Mouse (Mus musculus): ENCODE measurements around the gene Vpreb2. TPM values are rescaled to one million over a fixed set of nuclear protein-coding genes. Genes with fewer than 3 reads are reported as not detected.

The Vpreb2 gene
- polyA plus RNA-seq (2012; rRNA removed; ENCODE audit: low replicate concordance), result 0.40 TPM in 1 of 2 replicates, not detected in the other

GRCm38 (mm10) chr16:17980128-17980527 lies at the start of gene Vpreb2:
Vpreb2 (plus strand) TSS chr16:17980428.

Other genes with a start within 250 kb of the Vpreb2 start
- 107 and 152 TPM in 2 replicates for gene Med15, start 247.5 kb upstream of the Vpreb2 start, polyA plus RNA-seq (2012; rRNA removed; ENCODE audit: low replicate concordance)
- 66.6 and 67.6 TPM in 2 replicates for gene Klhl22, start 220.8 kb upstream of the Vpreb2 start, polyA plus RNA-seq (2012; rRNA removed; ENCODE audit: low replicate concordance)
- gene Scarf2, start 183.1 kb upstream of the Vpreb2 start, polyA plus RNA-seq (2012; rRNA removed; ENCODE audit: low replicate concordance), result 36.3 and 97.6 TPM in 2 replicates
- 0.12 TPM in 1 of 2 replicates, not detected in the other for gene B830017H08Rik, start 147.3 kb upstream of the Vpreb2 start, polyA plus RNA-seq (2012; rRNA removed; ENCODE audit: low replicate concordance)
- gene Car15, start 142.1 kb upstream of the Vpreb2 start, polyA plus RNA-seq (2012; rRNA removed; ENCODE audit: low replicate concordance), result 8.6 and 10.7 TPM in 2 replicates
- gene Gm20518, start 88.8 kb upstream of the Vpreb2 start, polyA plus RNA-seq (2012; rRNA removed; ENCODE audit: low replicate concordance), result 1.3 and 1.9 TPM in 2 replicates
- gene Tssk1, start 86.2 kb upstream of the Vpreb2 start, polyA plus RNA-seq (2012; rRNA removed; ENCODE audit: low replicate concordance), result 0.04 TPM in 2 replicates
- gene Dgcr2, start 81.9 kb upstream of the Vpreb2 start, polyA plus RNA-seq (2012; rRNA removed; ENCODE audit: low replicate concordance), result 134 and 177 TPM in 2 replicates
- gene Tssk2, start 81.8 kb upstream of the Vpreb2 start, polyA plus RNA-seq (2012; rRNA removed; ENCODE audit: low replicate concordance), result not detected in 2 replicates
- 25.5 and 28.3 TPM in 2 replicates for gene Ess2, start 69.1 kb upstream of the Vpreb2 start, polyA plus RNA-seq (2012; rRNA removed; ENCODE audit: low replicate concordance)
- gene Gsc2, start 65.4 kb upstream of the Vpreb2 start, polyA plus RNA-seq (2012; rRNA removed; ENCODE audit: low replicate concordance), result 0.10 TPM in 1 of 2 replicates, not detected in the other
- gene Slc25a1, start 52.2 kb upstream of the Vpreb2 start, polyA plus RNA-seq (2012; rRNA removed; ENCODE audit: low replicate concordance), result 1,302 and 1,655 TPM in 2 replicates
- gene Dgcr6, start 72.4 kb downstream of the Vpreb2 start, polyA plus RNA-seq (2012; rRNA removed; ENCODE audit: low replicate concordance), result 71.8 and 85.8 TPM in 2 replicates
- gene Prodh, start 109.8 kb downstream of the Vpreb2 start, polyA plus RNA-seq (2012; rRNA removed; ENCODE audit: low replicate concordance), result 42.6 and 42.8 TPM in 2 replicates
- gene Rtn4r, start 147.2 kb downstream of the Vpreb2 start, polyA plus RNA-seq (2012; rRNA removed; ENCODE audit: low replicate concordance), result 8.8 and 17.1 TPM in 2 replicates
- not detected in 2 replicates for gene Ccdc188, start 237.5 kb downstream of the Vpreb2 start, polyA plus RNA-seq (2012; rRNA removed; ENCODE audit: low replicate concordance)

All from mammary gland, adult 2 months (tissue).